Mouse (Mus musculus) G1E (cell line): Measurements from ENCODE around the gene Cd38. TPM values are rescaled to one million over a fixed set of nuclear protein-coding genes. Genes with fewer than 3 reads are reported as not detected.
A peak's percentile ranks its signal among the peaks of the same experiment; 100 is the strongest.

ENCODE experiments used
- ATAC-seq: 2 replicates; pipeline ENCODE4 v1.8.0; 2016; ENCODE audit warnings: mild to moderate bottlenecking; ENCODE audit not compliant: insufficient number of reproducible peaks, poor library complexity, low FRiP score, severe bottlenecking; ENCODE audit errors: extremely low read depth
- DNase-seq: peaks from one replicate; pipeline ENCODE4 v3.0.0; 2012; ENCODE audit warnings: low spot score
- H3K27me3 ChIP-seq: 2 replicates; pipeline ENCODE4 v1.6.1; 2012; ENCODE audit warnings: mild to moderate bottlenecking, low read length, inconsistent platforms; ENCODE audit not compliant: insufficient read depth
- H3K36me3 ChIP-seq: replicated peaks from 2 replicates; pipeline ENCODE3; 2012; ENCODE audit warnings: mild to moderate bottlenecking, inconsistent platforms
- H3K4me1 ChIP-seq: 2 replicates; pipeline ENCODE4 v1.6.1; 2012; ENCODE audit warnings: low read depth, low read length, inconsistent platforms, mixed read lengths; ENCODE audit not compliant: insufficient read depth
- H3K4me3 ChIP-seq: 2 replicates; pipeline ENCODE4 v1.5.1; 2012; ENCODE audit warnings: low read depth, mild to moderate bottlenecking, inconsistent platforms, low read length, moderate library complexity, mixed read lengths
- H3K9me3 ChIP-seq: replicated peaks from 2 replicates; pipeline ENCODE4 v1.6.1; 2012; ENCODE audit warnings: inconsistent platforms
- CTCF ChIP-seq: IDR thresholded peaks from 2 replicates; pipeline ENCODE4 v1.5.1; 2012; ENCODE audit warnings: low read depth, low read length, inconsistent platforms, mixed read lengths
- GATA1 ChIP-seq: IDR thresholded peaks from 2 replicates; pipeline ENCODE4 v1.6.1; 2012; ENCODE audit warnings: borderline replicate concordance, low read length, inconsistent platforms, mixed read lengths
- GATA2 ChIP-seq: IDR thresholded peaks from 2 replicates; pipeline ENCODE4 v1.6.1; 2012; ENCODE audit warnings: low read depth, low read length, inconsistent platforms, borderline replicate concordance
- POLR2AphosphoS5 ChIP-seq: IDR thresholded peaks from 2 replicates; pipeline ENCODE4 v1.6.1; 2012; ENCODE audit warnings: low read depth, low read length, inconsistent platforms; ENCODE audit not compliant: insufficient replicate concordance
- TAL1 ChIP-seq: conservative IDR thresholded peaks from 2 replicates; pipeline ENCODE4 v1.6.1; 2012; ENCODE audit warnings: low read depth, low read length, inconsistent platforms, mixed read lengths
- polyA plus RNA-seq: library from polyadenylated mRNA; stranded (reverse); fragments of >175 nt; gene quantifications from 2 replicates; pipeline ENCODE4 v1.2.3, GENCODE M21; 2012
- total RNA-seq, 2 experiments: library from RNA; stranded (forward) in 1 of 2; stranded (reverse) in 1 of 2; fragments of 200-1000 nt in 1 of 2; fragments of >200 nt in 1 of 2; fragmentation: Nextera tagmentation in 1 of 2; gene quantifications; 2 replicates each; pipeline ENCODE4 v1.2.3; 2014 to 2017

The Cd38 gene
- total and polyA plus RNA-seq, 3 experiments = 0.05 TPM; not detected in 2

GRCm38 (mm10) chr5:43842011-43842285 lies 26.4 kb upstream of the Cd38 start:
- TF ChIP-seq POLR2AphosphoS5 (no peak), GATA1 (no peak), GATA2 (no peak), TAL1 (no peak), CTCF (no peak)
- Histone ChIP-seq H3K27me3 (peaks cover 8% of the 10 kb centered on the region), H3K4me1 (peaks cover 11% of the 10 kb centered on the region), H3K36me3 (no peaks in the 10 kb centered on the region), H3K9me3 (peaks cover 4% of the 10 kb centered on the region; the same call in 1 of the 2 replicates), H3K4me3 (peak overlapping the region; percentile 57; the same call in 1 of the 2 replicates)
- no peak for ATAC-seq
- DNase-seq = no peak

- H3K9me3 ChIP-seq = peaks cover 4% of the 10 kb centered on the region; the same call in 1 of the 2 replicates
- peaks cover 11% of the 10 kb centered on the region for H3K4me1 ChIP-seq
- peaks cover 8% of the 10 kb centered on the region for H3K27me3 ChIP-seq
- H3K4me3 ChIP-seq = no peak overlapping the region
- H3K36me3 ChIP-seq = no peaks in the 10 kb centered on the region
- DNase-seq (no peak), ATAC-seq (no peak)
- TF ChIP-seq TAL1 (no peak), GATA2 (no peak), CTCF (no peak), GATA1 (no peak), POLR2AphosphoS5 (no peak)
These were observed 25.7 kb upstream of the Cd38 start for GRCm38 (mm10) chr5:43842576-43843155.

- Histone ChIP-seq H3K4me3 (no peak overlapping the region), H3K27me3 (no peaks in the 10 kb centered on the region; the same call in 1 of the 2 replicates), H3K4me1 (peaks cover 11% of the 10 kb centered on the region), H3K36me3 (no peaks in the 10 kb centered on the region), H3K9me3 (peaks cover 4% of the 10 kb centered on the region; the same call in 1 of the 2 replicates)
- TF ChIP-seq GATA2 (no peak), TAL1 (no peak), CTCF (no peak), POLR2AphosphoS5 (no peak), GATA1 (no peak)
- DNase-seq (no peak), ATAC-seq (no peak)
These were observed 23.3 kb upstream of the Cd38 start for GRCm38 (mm10) chr5:43845083-43845482.

DNA sequence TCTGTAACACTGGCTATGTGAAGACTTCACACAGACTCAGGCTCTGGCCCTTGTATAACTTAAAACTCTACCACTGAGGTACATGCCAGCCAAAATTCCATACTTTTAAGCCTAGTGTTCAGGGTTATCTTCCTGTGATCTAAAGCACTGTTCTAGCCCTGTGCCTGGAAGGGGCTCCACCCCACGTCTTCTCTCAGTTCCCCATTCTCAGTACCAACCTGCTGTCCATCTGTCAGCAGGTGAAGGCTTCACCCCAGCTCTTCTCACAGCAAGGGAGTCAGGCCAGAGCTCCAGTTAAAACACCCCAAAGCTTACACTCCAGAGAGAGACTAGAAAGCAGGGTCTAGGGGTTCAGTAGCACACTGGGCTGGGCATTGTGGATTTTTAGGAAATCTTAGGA lies 22.7 kb upstream of the Cd38 start:
- H3K36me3 ChIP-seq = no peaks in the 10 kb centered on the region
- H3K27me3 ChIP-seq = no peaks in the 10 kb centered on the region; the same call in 1 of the 2 replicates
- TF ChIP-seq POLR2AphosphoS5 (no peak), TAL1 (no peak), CTCF (no peak), GATA2 (no peak), GATA1 (no peak)
- DNase-seq = no peak
- H3K4me1 ChIP-seq = peaks cover 11% of the 10 kb centered on the region
- no peak for ATAC-seq
- no peak overlapping the region for H3K4me3 ChIP-seq
- peaks cover 4% of the 10 kb centered on the region; the same call in 1 of the 2 replicates for H3K9me3 ChIP-seq

DNA sequence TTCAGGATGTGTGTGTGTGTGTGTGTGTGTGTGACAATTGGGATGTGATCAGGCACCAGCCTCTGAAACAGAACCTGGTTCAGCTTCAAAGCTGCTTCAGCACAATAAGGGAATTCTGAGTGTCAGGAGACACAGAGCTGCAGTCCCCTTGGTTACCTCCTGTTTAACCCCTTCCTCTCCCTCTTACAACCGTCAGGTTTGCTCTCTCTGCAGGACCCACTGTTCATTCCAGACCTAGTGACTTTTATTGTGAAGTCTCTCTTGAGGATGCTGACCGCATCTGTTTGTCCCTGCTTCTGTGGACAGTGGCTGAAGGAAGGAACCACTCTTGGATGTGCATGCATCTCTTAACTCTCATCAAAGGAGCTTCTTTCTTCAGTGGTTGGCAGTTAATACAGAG lies 22.1 kb upstream of the Cd38 start:
- H3K9me3 ChIP-seq = peaks cover 4% of the 10 kb centered on the region; the same call in 1 of the 2 replicates
- H3K4me3 ChIP-seq = no peak overlapping the region
- ATAC-seq (no peak), DNase-seq (no peak)
- H3K36me3 ChIP-seq = no peaks in the 10 kb centered on the region
- H3K27me3 ChIP-seq = no peaks in the 10 kb centered on the region; the same call in 1 of the 2 replicates
- TF ChIP-seq GATA2 = no peak
- TF ChIP-seq CTCF = no peak
- TF ChIP-seq POLR2AphosphoS5 = no peak
- no peak for TF ChIP-seq TAL1
- TF ChIP-seq GATA1 = no peak
- peaks cover 11% of the 10 kb centered on the region for H3K4me1 ChIP-seq

- Histone ChIP-seq H3K27me3 (no peaks in the 10 kb centered on the region; the same call in 1 of the 2 replicates), H3K36me3 (no peaks in the 10 kb centered on the region), H3K4me1 (peaks cover 2% of the 10 kb centered on the region; the same call in 1 of the 2 replicates), H3K9me3 (peaks cover 4% of the 10 kb centered on the region; the same call in 1 of the 2 replicates), H3K4me3 (no peak overlapping the region)
- DNase-seq = no peak
- ATAC-seq = no peak
- TF ChIP-seq POLR2AphosphoS5 = no peak
- TF ChIP-seq TAL1 = no peak
- TF ChIP-seq CTCF = no peak
- TF ChIP-seq GATA1 = no peak
These were observed 20.8 kb upstream of the Cd38 start for GRCm38 (mm10) chr5:43847555-43847954.
